Mouse (Mus musculus) liver, adult 2 months (tissue): ENCODE data around the gene 1700029J07Rik. TPM values are rescaled to one million over a fixed set of nuclear protein-coding genes. Genes with fewer than 3 reads are reported as not detected.

Experiments used
- DNase-seq: peaks from one replicate; pipeline ENCODE4 v3.0.0-alpha.2; 2011; ENCODE audit warnings: low read depth, low spot score; ENCODE audit errors: extremely low read depth
- H3K27ac ChIP-seq: fragments of 200-500 bp; replicated peaks from 2 replicates; pipeline ENCODE4 v1.5.1; 2012; ENCODE audit warnings: low read depth, mild to moderate bottlenecking, control low read depth, inconsistent platforms, low read length; ENCODE audit not compliant: insufficient read depth
- H3K27me3 ChIP-seq: fragments of 200-500 bp; 2 replicates; pipeline ENCODE4 v1.6.1; 2012; ENCODE audit warnings: mild to moderate bottlenecking, moderate library complexity, low read length, inconsistent platforms; ENCODE audit not compliant: control insufficient read depth, insufficient read depth
- H3K36me3 ChIP-seq: fragments of 200-500 bp; 2 replicates; pipeline ENCODE4 v1.6.1; 2012; ENCODE audit warnings: low read length, inconsistent platforms; ENCODE audit not compliant: control insufficient read depth, insufficient read depth
- H3K4me1 ChIP-seq: fragments of 200-500 bp; 2 replicates; pipeline ENCODE4 v1.6.1; 2011; ENCODE audit warnings: low read length; ENCODE audit not compliant: control insufficient read depth, insufficient read depth
- H3K4me3 ChIP-seq: fragments of 200-500 bp; 2 replicates; pipeline ENCODE4 v1.5.1; 2011; ENCODE audit warnings: low read depth, mild to moderate bottlenecking, control low read depth, low read length, moderate library complexity; ENCODE audit not compliant: insufficient read depth
- H3K79me2 ChIP-seq: fragments of 200-500 bp; 2 replicates; pipeline ENCODE4 v1.6.1; 2012; ENCODE audit warnings: inconsistent platforms, mild to moderate bottlenecking, low read length, moderate library complexity; ENCODE audit not compliant: control insufficient read depth, insufficient read depth
- H3K9ac ChIP-seq: fragments of 200-500 bp; 2 replicates; pipeline ENCODE4 v1.6.1; 2012; ENCODE audit warnings: low read depth, mild to moderate bottlenecking, control low read depth, inconsistent platforms, low read length
- CTCF ChIP-seq: fragments of 200-500 bp; IDR thresholded peaks from 2 replicates; pipeline ENCODE4 v1.5.1; 2011; ENCODE audit warnings: low read depth, low read length, control low read depth
- POLR2A ChIP-seq: fragments of 200-500 bp; IDR thresholded peaks from 2 replicates; pipeline ENCODE4 v1.6.1; 2011; ENCODE audit warnings: low read length, control low read depth; ENCODE audit not compliant: insufficient read depth; ENCODE audit errors: extremely low read depth
- WGBS: fragments of 180-500 bp; shearing (Covaris S2); methylation state at CpG from one replicate; pipeline ENCODE4 v1.1.7; 2018; 5-methylcytosine and 5-hydroxymethylcytosine counted together
- polyA plus RNA-seq: library from polyadenylated mRNA; depleted of rRNA; stranded (reverse); fragments of >200 nt; gene quantifications from 2 replicates; pipeline ENCODE4 v1.2.3, GENCODE M21; 2012; rRNA removed
- total RNA-seq: library from RNA; depleted of rRNA; stranded (reverse); fragments of >200 nt; gene quantifications from 2 replicates; pipeline ENCODE4 v1.2.3, GENCODE M21; 2014; rRNA removed

Gene 1700029J07Rik
- total and polyA plus RNA-seq, 2 experiments = 0.13 to 0.65 TPM

DNA sequence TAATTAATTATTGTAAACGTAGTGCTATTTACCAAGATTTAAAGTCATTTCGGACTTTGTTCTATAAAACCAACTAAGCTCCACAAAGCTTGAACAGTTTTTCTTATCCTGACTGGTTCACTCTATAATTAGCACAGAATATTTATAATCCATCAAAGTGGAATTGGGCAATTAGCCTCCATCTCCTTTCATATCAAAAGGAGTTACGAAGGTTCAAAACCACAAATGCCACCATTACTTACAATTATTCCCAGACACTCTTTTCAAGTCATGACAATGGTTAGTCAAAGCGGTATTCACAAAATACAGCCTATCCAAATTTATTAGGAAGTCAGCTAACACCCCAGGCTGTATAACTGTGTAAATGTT lies 68.8 kb downstream of the 1700029J07Rik start:
- no peak for DNase-seq
- H3K4me3 ChIP-seq = no peak overlapping the region
- no peak overlapping the region for H3K9ac ChIP-seq
- H3K27ac ChIP-seq = no peak overlapping the region
- H3K4me1 ChIP-seq = no peaks in the 10 kb centered on the region
- WGBS = 94% methylated on average over 4 of the region's 4 CpGs
- no peaks in the 10 kb centered on the region for H3K27me3 ChIP-seq
- H3K79me2 ChIP-seq = no peaks in the 10 kb centered on the region
- no peaks in the 10 kb centered on the region for H3K36me3 ChIP-seq
- TF ChIP-seq POLR2A (no peak), CTCF (no peak)

DNA sequence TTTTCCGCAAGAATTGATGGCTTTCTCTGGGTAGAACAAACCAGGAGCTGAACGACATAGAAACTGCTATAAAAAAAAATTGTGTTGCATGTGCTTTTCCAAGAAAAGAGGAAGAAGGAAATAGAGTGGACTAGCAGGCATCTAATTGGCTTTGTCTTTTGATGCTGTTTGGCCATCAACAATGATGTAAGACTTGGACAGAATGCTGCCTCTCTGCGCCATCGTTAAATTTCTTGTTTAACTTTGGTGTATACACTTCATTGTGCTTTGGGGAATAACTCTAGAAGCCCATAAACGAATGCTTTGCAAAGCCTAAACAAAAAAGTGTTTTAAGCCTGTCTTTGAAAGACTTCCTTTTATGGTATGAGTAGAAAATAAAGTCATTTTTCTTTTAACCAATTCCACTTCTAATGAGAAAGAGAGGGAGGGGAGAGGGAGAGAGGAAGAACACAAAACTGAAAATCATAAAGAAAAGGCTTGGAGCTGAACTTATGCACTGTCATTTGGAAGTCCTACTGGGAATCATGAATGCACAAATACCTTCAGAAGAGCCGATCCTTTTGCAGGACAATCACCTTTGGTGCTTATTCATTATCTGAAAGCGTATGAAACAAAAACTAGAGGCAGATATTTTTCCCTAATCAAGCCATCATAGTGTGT lies 69.3 kb downstream of the 1700029J07Rik start:
- no peak for DNase-seq
- TF ChIP-seq CTCF = no peak
- no peak for TF ChIP-seq POLR2A
- Histone ChIP-seq H3K36me3 (no peaks in the 10 kb centered on the region), H3K4me1 (no peaks in the 10 kb centered on the region), H3K27ac (no peak overlapping the region), H3K9ac (no peak overlapping the region), H3K4me3 (no peak overlapping the region), H3K79me2 (no peaks in the 10 kb centered on the region), H3K27me3 (no peaks in the 10 kb centered on the region)
- 86% methylated on average over 7 of the region's 7 CpGs for WGBS

DNA sequence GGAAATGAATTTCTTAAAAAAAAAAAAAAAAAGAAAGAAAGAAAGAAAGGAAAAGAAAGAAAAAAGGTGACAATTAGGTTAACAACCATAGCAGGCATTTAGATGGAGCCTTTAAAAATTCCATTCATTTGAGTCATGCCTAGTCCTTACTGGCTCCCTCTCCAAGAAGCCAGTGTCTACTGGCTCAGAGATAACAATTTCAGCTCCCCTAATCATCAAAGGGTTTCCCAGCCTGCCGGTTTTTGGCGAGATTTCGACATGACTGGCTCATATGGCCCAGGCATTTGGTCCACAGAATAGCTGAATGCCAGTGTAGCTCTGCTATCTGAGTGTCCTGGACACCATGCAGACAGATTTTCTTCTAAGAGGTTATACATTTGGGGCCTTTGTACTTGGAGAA lies 71.4 kb downstream of the 1700029J07Rik start:
- H3K9ac ChIP-seq = no peak overlapping the region
- H3K27ac ChIP-seq = no peak overlapping the region
- no peak for DNase-seq
- H3K4me1 ChIP-seq = no peaks in the 10 kb centered on the region
- no peak overlapping the region for H3K4me3 ChIP-seq
- no peaks in the 10 kb centered on the region for H3K36me3 ChIP-seq
- TF ChIP-seq POLR2A = no peak
- no peak for TF ChIP-seq CTCF
- 14% methylated on average over 3 of the region's 3 CpGs for WGBS
- no peaks in the 10 kb centered on the region for H3K27me3 ChIP-seq
- H3K79me2 ChIP-seq = no peaks in the 10 kb centered on the region

Other genes starting within 250 kb of the 1700029J07Rik start
- gene Pdlim3, start 89.8 kb downstream of the 1700029J07Rik start, total RNA-seq = 0.47 and 0.65 TPM in 2 replicates
- gene Pdlim3, start 89.8 kb downstream of the 1700029J07Rik start, polyA plus RNA-seq = 0.42 and 0.66 TPM in 2 replicates
- gene Ccdc110, start 40.6 kb downstream of the 1700029J07Rik start, total RNA-seq = not detected in 2 replicates
- not detected in 2 replicates for gene Ccdc110, start 40.6 kb downstream of the 1700029J07Rik start, polyA plus RNA-seq
- gene Ufsp2, start 276 bp upstream of the 1700029J07Rik start, total RNA-seq = 53.8 and 68.0 TPM in 2 replicates
- 16.9 and 18.6 TPM in 2 replicates for gene Ufsp2, start 276 bp upstream of the 1700029J07Rik start, polyA plus RNA-seq
- 0.40 and 0.65 TPM in 2 replicates for gene Lrp2bp, start 24.1 kb upstream of the 1700029J07Rik start, total RNA-seq
- 0.32 and 0.73 TPM in 2 replicates for gene Lrp2bp, start 24.1 kb upstream of the 1700029J07Rik start, polyA plus RNA-seq
- 0.65 and 2.0 TPM in 2 replicates for gene Ankrd37, start 30.5 kb upstream of the 1700029J07Rik start, total RNA-seq
- 0.49 and 2.4 TPM in 2 replicates for gene Ankrd37, start 30.5 kb upstream of the 1700029J07Rik start, polyA plus RNA-seq
- 8.7 and 10.1 TPM in 2 replicates for gene Cfap97, start 176.5 kb upstream of the 1700029J07Rik start, total RNA-seq
- 3.0 and 3.4 TPM in 2 replicates for gene Cfap97, start 176.5 kb upstream of the 1700029J07Rik start, polyA plus RNA-seq
- 10.7 and 11.7 TPM in 2 replicates for gene Snx25, start 176.9 kb upstream of the 1700029J07Rik start, total RNA-seq
- 2.6 and 3.0 TPM in 2 replicates for gene Snx25, start 176.9 kb upstream of the 1700029J07Rik start, polyA plus RNA-seq
- 13.4 TPM in 2 replicates for gene Slc25a4, start 236.0 kb upstream of the 1700029J07Rik start, total RNA-seq
- gene Slc25a4, start 236.0 kb upstream of the 1700029J07Rik start, polyA plus RNA-seq = 5.0 and 7.4 TPM in 2 replicates